Mouse (Mus musculus) CD8-positive naive resting alpha-beta T cell, adult 2 months (primary cell): ENCODE results near the gene Ccl7.

Experiments
- DNase-seq, 2 experiments: peaks; one replicate each; pipeline ENCODE4 v3.0.0; 2022; ENCODE audit warnings: low read depth in 2 of 2, low spot score in 2 of 2

Ccl7 gene

DNA sequence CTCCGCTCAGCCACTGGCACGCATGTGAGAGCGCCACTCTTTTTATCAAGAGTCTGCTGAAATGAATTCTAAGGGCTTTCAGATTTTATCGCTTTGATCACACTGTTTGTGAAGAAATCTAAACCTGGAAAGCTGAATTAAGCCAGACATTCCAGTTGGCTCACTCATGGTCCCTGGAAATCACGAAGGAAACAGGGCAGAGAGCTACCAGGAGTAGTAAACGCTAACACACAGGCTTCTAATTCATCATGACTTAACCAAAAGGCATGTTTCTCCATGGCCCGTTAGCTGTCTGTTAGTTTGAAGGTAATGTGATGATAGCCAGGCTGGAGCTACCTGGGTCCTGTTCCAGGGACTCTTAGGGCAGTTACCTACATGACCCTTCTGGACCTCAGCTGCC lies 11.1 kb upstream of the Ccl7 start:
- no peak for DNase-seq

DNA sequence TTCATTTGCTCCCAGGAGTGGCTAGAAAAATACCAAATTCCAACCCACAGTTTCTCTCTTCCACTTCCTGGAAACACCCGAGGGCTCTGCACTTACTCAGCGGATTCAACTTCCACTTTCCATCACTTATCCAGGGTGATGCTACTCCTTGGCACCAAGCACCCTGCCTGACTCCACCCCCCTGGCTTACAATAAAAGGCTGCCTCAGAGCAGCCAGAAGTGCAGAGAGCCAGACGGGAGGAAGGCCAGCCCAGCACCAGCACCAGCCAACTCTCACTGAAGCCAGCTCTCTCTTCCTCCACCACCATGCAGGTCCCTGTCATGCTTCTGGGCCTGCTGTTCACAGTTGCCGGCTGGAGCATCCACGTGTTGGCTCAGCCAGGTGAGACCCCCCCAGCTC lies 10.2 kb upstream of the Ccl7 start, which contains the start of gene Ccl2:
Gene Ccl2, plus strand, starts transcription at position 216 of the 400 bp plus-strand sequence.
- DNase-seq: no peak

DNA sequence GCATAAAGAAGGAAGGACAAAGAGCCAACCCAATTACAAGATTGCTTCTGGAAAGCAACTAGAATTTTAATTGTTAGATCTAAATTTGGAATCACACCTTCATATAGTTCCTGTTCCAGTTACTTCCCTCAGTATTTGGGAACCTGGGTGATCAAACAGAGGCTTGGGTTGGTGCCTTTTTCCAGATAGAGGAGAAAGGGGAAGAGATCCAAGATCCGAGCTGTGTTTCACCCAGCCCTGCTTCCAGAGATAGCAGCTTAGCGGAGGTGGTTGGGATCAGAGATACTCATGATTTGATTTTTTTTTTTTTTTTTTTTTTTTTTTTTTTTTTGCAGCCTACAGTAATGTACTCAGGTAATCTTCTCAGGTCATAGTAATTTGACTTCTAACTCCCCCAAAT lies 9.7 kb upstream of the Ccl7 start:
- DNase-seq: no peak

DNA sequence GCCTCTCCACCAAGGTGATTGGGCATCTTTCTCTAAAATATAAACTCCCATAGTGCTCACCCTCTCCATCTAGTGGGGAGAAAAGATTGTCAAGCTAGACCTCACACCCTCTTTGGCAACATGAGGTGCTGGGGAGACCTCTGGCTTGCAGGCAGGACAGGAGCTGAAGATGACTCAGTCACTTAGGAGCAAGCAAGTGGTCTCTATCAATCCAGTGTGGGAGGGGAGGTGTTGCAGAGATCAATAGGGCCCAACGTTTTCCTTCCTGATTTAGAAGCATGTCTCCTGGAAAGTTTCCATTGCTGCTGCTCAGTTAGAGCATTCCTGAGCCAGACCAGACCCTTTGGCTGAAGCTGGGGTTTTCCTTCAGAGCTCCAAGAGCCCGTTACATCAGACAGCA lies 7.0 kb upstream of the Ccl7 start, which contains the start of gene Gm17268:
Gene Gm17268, minus strand, starts transcription at position 28 of the 400 bp plus-strand sequence.
- no peak for DNase-seq

DNA sequence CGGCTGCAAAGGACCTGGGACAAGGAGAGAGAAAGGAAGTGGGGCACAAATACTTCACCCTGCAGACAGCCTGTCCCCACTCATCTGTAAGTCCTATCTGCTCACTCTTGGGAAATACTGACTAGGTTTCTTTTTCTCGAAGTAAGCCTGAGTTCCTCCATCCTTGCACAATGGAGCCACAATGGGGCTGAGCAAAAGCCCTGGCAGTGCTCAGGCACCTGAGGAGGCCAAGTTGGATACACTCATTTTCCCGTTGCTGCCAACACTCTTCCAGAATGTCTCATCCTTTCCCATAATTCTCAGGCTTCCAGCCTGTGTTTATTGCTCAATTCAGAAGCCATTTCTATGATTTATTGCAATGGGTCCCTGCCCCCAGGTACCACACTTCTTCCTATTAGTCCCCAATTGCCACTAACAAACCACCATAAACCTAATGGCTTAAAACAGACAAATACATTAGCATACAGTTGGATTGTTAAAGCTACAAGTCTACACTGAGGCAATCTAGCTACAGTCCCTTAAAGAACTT lies 6.3 kb upstream of the Ccl7 start:
- DNase-seq: no peak

DNA sequence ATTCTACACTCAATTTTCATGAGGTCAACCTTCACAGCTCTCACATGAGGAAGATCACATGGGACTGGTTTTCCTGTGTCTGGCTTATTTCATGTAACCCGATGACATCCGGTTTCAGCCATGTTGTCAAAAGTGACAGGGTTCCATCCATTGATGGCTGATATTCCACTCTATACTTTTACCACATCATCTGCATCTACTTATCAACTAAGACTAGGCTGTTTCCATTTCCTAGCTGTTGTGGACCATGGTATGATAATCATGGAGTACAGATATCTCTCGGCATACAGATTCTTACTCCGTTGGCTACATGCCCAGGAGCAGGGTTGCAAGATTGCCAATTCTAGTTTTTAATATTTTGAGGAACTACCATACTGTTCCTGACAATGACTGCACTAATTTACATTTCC lies 3.8 kb upstream of the Ccl7 start:
- DNase-seq: no peak

DNA sequence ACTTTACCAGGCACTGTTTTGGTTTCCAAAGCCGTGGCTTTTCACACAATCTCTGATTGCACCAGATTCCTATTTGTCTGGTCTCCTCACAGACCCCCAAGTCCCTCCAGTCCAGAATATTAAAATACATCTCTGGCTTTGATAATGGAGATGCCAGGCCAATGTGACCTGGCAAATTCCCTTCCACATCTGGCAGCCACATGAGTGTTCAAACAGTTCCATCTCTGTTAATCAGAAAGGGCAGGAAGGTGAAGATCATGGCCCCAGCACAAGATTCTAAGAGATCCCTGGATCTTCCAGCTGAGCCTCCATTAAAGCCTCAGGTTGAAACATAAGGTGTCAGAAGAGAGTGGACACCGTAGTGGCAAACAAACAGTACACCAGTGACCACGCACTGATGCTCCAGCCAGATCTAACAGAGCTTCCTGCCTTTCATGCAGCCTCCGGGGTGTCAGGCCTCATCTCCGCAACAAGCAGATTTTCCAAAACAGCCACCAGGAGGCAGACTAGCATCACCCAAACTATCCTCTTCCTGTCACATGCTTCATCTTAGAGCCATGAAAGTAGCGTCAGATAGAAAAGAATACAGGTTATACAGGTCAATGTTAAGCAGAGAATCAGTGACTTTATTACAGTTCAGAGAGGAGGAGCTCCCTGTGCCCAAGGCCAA lies 2.4 kb downstream of the Ccl7 start:
- peak in 1 of 2 experiments; percentile 2 for DNase-seq

DNA sequence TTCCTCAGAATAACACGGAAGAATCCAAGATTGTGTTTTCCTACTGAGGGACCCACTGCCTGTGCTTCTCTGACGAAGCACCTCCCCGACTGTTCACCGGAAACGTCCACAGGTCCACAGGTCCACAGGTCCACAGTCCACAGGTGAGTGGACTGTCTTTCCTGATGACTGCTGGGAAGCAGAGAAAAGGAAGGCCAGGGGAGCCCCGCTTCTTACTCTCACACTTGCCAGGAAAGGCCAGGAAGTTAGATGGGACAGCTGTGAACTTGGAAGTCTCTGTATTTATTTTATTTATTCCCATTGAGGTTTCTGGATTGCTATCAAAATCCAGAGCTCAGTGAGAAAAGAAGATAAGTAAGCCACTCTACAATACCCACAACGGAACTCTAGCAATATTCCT lies 8.3 kb downstream of the Ccl7 start:
- no peak for DNase-seq

DNA sequence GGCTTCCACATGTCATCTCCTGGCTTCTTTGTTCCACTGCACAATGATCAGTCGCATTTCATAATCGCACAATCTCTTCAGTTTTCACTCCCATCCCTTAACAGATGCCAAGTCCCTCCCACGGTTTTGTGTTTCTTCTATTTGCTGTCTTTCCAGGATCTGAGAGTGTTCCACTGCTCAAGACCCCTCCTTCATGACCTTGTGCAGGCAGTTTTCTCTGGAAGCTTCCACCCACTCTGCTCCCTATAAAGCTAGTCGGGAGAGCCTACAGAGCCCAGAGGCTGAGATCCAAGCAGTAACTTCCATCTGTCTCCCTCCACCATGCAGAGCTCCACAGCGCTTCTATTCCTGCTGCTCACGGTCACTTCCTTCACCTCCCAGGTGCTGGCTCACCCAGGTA lies 12.1 kb downstream of the Ccl7 start, which contains the start of gene Ccl11:
Gene Ccl11, plus strand, starts transcription at position 178 of the 400 bp plus-strand sequence.
- DNase-seq: no peak

DNA sequence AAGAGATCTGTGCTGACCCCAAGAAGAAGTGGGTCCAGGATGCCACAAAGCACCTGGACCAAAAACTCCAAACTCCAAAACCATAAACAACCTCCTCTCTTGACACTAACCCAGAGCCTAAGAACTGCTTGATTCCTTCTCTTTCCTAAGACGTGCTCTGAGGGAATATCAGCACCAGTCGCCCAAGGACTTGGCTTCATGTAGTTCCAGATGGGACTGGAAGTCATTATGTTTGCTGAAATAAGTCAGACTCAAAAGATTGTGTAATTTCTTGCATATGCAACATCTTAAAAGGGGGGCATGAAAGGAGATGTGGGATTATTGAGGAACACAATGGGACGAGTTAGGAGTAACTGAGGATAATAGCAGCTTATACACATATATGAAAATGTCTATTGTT lies 16.7 kb downstream of the Ccl7 start:
- DNase-seq: no peak

DNA sequence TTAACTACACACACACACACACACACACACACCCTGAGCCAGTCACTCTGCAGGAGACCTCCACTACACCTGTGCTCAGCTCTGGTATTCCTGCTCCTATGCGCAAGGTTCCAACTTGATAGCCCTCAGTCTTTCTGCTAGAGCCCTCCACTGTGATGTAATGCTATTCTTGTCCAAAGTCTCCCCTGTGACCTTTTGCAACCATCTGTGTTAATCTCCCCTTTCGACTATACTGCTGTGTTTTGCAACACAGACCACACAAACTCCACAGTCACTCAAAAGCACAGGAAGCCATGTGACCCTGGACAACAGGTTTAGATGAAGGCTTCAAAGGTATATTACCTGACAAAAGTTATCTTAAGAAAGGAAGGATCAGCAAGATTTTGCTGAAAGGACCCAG lies 17.9 kb downstream of the Ccl7 start:
- DNase-seq: no peak

DNA sequence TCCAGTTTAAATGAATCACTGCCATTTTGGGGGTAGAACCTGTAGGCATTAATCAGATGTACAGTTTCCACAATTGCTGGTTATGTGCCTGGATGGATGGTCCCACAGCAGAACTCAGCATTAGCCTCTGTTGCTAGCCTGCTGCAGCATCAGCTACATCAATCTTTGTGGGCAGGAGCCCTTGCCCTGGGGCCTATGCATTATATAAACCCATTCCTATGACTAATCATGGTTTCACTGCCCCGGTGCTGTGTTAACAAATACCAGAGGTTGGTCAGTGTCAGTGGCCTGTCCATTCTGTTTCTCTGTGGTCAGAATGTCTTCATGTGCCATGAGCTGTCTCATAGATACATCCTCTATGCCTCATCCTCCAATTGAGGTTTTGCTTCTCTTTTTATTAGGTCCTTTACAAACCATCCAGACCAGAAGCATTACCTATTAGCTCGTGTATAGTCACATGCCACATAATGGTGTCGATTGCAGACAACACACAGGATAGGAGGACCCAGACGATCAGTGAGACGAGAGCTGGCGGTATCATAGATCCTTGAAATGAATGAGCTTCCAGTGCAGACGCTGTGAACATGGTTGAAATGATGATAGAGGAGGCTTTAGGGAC lies 21.6 kb downstream of the Ccl7 start:
- DNase-seq: no peak

DNA sequence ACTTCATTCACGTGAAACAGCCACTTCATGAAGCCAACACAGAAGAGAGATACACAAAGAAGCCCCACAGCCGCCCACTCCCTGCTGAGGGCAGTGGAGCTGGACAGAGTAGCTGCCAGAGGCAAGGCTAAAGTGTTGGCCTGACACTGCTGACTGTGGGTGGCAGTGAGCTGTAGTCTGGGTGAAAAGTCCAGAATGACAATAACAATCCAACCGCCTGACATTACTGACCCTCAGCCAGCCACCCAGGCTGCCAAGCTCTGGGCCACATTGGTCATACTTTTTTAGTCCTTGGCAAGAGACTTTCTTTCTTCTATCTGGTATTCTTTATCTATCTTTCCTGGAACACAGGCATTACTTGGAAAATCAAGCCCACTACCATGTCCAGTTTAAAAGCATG lies 25.6 kb downstream of the Ccl7 start:
- no peak for DNase-seq

DNA sequence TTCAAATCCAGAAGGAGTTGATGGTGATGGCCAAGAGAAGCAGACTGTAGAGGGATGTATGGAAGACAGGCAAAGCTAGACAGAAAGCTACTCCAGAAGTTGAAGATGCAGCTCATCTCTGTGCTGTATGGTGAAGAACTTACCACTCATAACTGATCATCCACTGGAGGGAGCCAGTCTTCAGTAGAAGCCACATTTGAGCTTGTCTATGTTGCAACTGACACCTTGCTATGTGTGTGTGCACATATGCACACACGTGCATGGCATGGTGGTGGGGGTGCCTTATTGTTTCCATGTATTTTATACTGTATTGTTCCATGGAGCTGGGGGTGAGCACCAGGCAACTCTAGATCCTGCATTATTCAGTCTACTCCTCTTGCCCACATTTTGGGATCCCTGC lies 26.9 kb downstream of the Ccl7 start:
- no peak for DNase-seq

DNA sequence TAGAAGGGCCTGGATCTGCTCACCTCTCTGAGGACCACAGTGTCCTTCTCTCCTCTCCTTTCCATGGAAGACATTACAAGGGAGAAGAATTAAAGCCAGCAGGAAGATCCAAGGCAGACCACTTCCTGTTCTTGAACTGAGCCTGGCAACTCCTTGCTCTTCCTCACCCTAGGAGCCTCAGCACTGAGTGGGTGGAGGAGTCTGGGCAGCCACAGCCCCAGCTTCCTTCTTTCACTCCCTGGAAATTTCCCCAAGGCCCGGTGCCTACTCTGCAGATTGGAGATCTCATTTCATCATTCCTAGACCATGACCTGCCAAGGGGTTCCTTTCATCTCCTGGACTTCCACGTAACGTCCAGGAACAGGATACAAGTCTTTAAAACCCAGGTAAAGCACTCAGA lies 27.5 kb downstream of the Ccl7 start:
- DNase-seq: no peak

DNA sequence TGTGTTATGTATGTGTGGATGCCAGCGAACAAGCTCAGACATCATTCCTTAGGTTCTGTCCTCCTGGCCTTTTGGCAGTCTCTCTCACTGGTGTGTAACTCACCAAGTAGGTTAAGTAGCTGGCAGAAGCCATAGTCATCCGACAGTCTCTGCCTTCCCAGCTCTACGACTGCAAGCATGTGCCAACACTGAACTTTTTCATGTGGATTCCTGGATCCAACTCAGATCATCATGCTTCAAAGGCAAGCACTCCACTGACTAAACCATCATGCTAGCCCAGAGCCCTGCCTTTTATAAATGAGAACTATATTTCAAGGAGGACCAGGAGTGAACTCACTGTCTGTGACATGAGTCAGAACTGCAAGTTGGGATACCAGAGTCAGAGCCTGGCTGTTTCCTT lies 28.2 kb downstream of the Ccl7 start:
- no peak for DNase-seq

DNA sequence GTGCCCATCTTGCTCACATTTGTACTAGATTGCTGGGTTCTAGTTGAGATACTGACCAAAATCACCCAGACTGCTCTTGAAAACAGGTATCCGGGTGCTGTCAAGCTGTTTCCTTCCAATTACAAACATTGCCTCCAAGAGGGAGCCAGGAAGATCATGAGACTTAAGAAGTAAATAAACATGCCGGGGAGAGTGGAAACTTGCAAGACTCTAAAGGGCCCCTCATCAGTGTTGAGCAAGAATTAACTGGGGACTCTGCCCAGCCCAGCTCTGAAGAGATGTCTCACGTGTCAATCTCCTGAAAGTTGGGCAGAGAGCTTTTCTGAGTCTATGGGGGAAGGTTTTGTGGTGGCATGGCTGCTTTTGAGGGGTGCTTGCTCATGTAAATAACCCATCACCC lies 31.5 kb downstream of the Ccl7 start:
- DNase-seq: no peak

DNA sequence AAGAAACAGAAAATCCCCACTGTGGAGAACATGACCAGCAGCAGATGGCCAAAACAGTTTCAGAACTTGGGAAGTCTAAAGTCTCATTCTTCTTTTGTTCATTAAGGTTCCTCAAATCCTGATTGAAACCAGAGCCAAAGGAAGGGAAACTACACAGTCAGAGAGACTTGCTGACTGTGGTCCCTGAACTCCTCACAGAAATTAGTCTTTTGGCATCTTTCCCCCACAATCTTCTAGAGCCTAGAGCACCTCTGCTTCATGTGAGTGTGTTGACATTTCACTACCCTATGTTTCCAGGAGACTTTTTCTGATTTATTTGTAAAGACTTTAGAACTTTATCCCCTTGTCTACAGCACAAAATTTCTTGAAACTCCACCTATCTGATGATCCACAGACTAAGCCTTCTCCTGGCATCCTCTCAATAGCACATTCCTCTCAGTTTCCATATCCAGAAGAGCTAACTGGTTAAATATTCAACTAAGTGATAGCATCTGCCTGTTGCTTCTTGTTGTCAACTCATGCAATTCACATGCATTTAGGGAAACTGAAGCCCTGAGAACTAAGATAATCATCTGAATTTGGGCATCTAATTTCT lies 32.7 kb downstream of the Ccl7 start:
- DNase-seq: no peak

DNA sequence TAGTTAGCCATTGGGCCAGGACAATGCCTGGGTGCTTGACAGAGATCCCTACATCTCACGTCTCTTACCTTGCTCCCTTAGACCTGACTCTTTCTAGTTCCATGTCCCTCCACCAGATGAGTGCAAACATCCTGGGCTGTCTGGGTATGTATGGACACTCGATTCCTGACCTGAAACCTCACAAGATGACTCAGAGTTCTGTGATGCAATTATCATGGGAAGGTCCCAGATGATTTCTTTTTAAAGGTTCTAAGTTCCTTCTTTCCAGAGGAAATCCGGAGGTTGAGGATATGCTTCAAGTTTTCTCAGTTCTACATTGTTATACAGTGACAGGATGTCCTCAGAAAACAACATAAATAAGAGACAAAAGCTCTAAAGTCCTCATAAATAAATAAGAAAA lies 35.4 kb downstream of the Ccl7 start:
- DNase-seq: no peak

DNA sequence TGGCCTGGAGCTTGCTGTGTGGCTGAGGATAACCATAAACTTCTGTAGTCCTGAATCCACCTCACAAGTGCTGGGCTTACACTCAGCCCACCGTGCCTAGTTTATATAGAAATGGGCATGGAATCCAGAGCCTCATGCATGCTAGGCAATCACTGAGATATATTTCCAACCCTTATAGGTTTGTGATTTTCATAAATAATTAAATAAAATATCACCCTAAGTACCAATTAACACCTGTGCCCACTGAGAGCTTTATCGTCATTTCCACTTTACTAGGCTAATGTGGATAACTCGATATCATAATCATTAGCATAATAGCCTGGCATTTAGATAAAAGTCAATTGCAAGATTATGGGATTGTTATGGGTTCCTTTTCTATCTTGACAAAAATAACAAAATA lies 38.8 kb downstream of the Ccl7 start:
- no peak for DNase-seq
